Mouse (Mus musculus): ENCODE measurements around the gene Hpca.

Hpca gene

GRCm38 (mm10) chr4:129121569-129122086 is at the start of gene Hpca:
Gene Hpca, minus strand, starts transcription at chr4:129122036.
- DNase-seq (ENCODE audit: low read depth, low spot score) = no peak

DNA sequence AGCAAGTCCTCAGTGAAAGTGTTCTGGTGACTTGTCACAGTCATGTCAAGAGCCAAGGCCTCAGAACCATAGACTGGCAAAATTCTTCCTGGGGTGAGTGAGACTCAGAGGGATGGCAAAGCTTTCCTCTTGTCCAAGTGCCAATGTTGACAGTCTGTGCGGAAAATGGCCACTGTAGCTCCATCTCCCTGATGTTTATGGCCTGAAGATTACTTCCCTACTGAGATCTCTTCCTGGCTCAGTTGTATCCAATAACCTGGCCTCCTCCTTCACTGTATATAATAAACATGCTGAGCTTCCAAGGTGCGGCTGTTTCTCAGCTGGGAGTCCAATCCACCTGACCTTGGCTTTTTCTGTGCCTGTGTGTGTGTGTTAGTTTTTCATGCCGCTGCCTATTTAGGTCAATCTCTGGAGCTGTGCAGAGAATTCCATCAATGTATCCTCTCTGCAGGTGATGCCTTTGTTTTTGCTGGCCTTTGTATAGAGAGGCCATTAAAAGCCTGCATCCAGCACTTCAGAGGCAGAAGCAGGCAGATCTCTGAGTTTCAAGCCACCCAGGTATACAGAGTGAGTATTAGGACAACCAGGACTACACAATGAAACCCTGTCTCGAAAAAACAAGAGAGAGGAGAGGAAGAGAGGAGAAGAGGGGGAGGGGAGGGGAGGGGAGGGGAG is 39.9 kb upstream of the Hpca start:
- no peak for DNase-seq (ENCODE audit: low read depth, low spot score)

DNA sequence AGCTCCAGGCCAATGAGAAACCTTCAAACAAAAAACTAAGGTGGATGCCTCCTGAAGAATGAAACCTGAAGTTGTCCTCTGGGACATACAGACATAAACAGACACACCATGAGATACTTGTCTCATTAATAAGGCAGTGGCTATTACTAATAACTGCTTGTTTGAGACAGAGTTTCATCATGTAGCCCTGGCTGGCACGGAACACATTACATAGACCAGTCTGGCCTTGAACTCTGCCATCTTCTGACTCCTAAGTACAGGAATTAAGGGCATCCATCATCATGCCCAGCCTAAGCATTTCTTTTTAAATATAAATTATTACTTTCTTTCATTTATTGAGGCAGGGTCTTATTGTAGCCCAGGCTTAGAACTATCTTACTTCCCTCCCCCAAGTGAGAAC is 39.2 kb upstream of the Hpca start:
- no peak for DNase-seq (ENCODE audit: low read depth, low spot score)

DNA sequence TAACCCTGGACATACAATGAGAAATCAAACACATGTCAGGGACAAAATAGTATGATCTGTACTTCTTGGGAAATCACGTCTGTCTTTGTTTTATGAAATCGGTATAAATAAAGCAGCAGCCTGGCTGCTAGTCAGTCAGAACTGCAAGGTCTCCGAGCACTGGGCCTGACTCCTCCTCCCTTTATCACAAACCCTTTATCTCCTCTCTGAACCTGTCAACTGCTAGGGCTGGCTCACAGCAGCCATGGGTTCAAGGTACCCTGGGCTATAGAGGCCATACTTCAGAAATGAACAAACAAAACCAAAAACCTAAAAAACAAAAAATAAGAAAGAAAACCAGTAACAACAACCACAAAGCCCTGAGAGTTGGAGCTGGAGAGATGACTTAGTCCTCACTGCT is 36.7 kb upstream of the Hpca start:
- DNase-seq (ENCODE audit: low read depth, low spot score) = no peak

GRCm38 (mm10) chr4:129157541-129157940 is 35.7 kb upstream of the Hpca start:
- DNase-seq (ENCODE audit: low read depth, low spot score) = no peak

- DNase-seq (ENCODE audit: low read depth, low spot score) = no peak
Observed at GRCm38 (mm10) chr4:129151276-129151811, 29.5 kb upstream of the Hpca start.

- no peak for DNase-seq (ENCODE audit: low read depth, low spot score)
Observed at GRCm38 (mm10) chr4:129149321-129149720, 27.5 kb upstream of the Hpca start.

GRCm38 (mm10) chr4:129147552-129148103 is 25.8 kb upstream of the Hpca start:
- no peak for DNase-seq (ENCODE audit: low read depth, low spot score)

- DNase-seq (ENCODE audit: low read depth, low spot score) = no peak
Observed at GRCm38 (mm10) chr4:129146392-129146791, 24.6 kb upstream of the Hpca start.

- no peak for DNase-seq (ENCODE audit: low read depth, low spot score)
Observed at GRCm38 (mm10) chr4:129145943-129146342, 24.1 kb upstream of the Hpca start.

- no peak for DNase-seq (ENCODE audit: low read depth, low spot score)
Observed at GRCm38 (mm10) chr4:129145411-129145810, 23.6 kb upstream of the Hpca start.

DNA sequence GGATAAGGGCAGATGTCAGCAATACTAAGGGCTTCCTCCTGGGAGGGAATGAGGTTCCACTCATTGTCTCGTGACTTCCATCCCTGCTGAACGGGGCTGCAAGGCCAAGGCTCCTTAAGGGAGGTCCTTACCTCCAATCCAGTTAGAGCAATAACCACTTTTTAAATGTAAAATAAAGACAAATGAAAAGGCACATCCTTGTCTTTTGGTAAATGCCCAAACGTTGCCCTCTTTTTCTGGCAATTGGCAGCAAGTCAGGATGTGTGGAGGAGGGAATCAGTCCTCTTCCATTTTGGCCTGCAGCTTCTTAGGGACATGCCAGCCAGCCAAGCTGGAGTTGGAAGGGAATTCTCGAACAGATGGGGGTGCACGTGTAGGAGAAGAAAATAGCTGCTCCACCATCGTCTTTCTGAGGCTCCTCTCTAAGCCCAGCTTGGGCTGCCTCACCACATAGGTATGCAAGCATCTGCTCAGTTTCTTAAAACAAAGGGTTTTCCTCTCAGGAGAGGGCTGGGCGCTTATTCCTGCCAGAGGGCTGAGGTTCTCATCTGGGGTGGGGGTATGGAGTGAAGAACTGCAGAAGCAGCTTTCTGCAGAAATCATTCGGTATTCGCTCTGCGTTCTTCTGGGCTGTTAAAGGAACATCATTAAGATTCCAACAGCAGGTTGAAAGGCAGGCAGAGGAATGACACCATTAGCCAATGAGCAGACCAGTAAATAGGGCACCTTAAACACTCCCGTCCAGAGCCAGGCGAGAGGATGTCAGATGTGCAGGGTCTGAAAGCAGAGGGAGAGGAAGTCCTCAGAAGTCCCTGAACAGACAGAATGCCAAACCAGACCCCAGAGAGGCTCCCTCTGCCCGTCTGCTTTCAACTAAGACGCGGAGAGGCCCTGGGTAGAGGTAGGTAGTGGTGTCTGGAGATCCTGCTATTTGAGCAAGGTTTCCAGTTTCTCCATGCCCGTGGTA is 22.8 kb upstream of the Hpca start:
- no peak for DNase-seq (ENCODE audit: low read depth, low spot score)

DNA sequence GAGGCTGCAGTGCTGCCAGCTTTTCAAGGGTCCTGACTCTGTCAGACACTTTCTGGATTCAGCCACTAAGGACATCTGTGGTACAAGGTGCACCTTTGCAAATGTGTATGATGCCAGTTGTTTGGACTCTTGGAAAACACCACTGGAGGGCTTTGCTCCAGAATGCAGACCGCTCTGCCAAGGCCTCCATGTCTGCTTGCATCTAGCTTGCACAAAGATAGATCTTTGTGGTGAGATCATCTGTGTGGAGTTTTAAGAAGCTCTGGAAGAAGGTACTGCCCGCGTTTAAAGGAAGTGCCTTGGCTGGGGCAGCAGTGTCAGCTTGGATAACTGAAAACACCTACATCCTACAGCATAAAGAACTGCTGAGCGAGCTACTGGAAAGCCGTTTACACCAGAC is 21.7 kb upstream of the Hpca start:
- no peak for DNase-seq (ENCODE audit: low read depth, low spot score)

DNA sequence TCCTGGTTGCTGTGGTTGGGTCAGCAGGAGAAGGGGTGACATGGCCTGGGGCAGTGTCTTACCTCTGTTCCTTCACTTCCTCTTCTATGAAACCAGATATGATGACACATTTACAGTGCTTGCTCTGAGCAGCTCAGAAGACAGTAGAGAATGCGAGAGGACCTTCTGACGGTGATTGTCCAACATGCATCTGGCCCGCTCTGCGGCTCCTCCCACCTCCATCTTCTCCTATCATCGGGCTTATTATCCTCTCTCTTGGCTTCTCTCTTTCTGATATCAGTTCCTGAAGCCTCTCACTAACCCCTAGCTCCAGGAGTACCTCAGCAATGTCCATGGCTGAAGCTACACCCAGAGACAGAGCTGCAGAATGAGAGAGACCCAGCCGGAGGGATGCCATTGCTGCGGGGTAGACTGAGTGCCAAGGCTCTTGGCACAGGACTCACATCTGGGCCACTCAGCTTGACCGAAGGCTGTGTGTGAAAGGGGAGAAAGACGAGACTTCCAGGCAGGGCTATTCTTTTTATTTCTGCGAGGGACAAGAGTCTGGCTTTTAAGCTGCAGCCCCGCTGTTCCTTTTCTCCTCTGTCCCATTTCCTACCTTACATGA is 20.7 kb upstream of the Hpca start:
- DNase-seq (ENCODE audit: low read depth, low spot score) = no peak

- no peak for DNase-seq (ENCODE audit: low read depth, low spot score)
Observed at GRCm38 (mm10) chr4:129141560-129142438, 20.0 kb upstream of the Hpca start.

DNA sequence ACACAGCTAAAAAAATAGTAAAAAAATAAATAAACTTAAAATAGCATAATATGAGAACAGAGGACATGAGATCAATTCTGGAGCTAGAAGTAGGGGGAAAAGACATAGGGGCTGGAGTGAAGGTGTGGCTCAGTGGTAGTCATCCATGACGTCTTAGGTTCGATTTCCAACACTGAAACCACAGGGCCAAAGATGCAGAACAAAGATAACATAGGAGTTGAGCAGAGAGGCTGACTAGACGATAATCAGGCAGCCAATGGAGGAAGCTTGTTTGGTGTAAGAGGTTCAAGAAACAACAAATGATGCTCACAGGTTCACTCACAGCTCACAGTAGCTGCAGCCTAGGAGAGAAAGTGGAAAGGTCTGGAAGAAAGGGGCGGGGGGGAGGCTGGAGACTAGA is 19.0 kb upstream of the Hpca start:
- no peak for DNase-seq (ENCODE audit: low read depth, low spot score)

- no peak for DNase-seq (ENCODE audit: low read depth, low spot score)
Observed at GRCm38 (mm10) chr4:129139642-129140041, 17.8 kb upstream of the Hpca start.

- DNase-seq (ENCODE audit: low read depth, low spot score) = no peak
Observed at GRCm38 (mm10) chr4:129137392-129138321, 15.8 kb upstream of the Hpca start.

DNA sequence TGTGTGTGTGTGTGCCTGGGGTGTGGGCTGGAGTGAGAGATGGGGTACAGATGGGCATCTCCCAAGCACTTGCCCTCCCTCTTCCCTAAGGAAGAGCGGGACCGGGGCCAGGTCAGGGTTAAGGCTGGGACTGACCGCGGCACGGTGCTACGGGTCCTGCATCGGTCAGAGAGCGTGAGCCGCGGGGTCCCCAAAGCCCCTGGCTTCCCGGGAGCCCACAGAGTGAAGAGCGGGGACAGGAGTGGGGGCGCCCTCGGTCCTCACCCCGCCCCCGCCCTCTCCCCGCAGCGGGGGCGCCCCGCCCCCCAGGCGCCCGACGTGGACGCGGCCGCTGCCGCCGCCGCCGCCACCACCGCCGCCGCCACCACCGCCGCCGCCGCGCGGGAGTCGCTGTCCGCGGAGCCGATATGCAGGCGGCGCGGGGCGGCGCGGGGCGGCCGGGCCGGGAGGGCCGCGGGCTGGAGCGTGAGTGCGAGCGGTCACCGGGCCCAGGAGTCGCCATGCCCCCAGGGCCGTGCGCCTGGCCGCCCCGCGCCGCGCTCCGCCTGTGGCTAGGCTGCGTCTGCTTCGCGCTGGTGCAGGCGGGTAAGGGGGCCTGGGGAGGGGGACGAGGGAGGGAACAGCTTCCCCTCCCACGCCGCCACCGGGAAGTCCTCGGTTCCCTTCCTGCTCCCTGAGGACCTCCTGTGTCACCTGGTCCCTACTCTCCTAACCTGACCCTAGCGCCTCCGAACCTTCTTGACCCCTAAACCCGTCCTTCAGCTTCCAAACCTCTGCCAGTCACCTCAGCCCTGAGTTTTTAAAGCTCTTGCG is 14.9 kb upstream of the Hpca start, which contains the start of gene Fndc5:
TSS of gene Fndc5 (plus strand) at position 421 of the 813 bp plus-strand sequence.
- no peak for DNase-seq (ENCODE audit: low read depth, low spot score)

All from A20 (cell line).